Mouse (Mus musculus): ENCODE data around the gene Hspb6.
A peak's percentile ranks its signal among the peaks of the same experiment; 100 is the strongest.

The Hspb6 gene

DNA sequence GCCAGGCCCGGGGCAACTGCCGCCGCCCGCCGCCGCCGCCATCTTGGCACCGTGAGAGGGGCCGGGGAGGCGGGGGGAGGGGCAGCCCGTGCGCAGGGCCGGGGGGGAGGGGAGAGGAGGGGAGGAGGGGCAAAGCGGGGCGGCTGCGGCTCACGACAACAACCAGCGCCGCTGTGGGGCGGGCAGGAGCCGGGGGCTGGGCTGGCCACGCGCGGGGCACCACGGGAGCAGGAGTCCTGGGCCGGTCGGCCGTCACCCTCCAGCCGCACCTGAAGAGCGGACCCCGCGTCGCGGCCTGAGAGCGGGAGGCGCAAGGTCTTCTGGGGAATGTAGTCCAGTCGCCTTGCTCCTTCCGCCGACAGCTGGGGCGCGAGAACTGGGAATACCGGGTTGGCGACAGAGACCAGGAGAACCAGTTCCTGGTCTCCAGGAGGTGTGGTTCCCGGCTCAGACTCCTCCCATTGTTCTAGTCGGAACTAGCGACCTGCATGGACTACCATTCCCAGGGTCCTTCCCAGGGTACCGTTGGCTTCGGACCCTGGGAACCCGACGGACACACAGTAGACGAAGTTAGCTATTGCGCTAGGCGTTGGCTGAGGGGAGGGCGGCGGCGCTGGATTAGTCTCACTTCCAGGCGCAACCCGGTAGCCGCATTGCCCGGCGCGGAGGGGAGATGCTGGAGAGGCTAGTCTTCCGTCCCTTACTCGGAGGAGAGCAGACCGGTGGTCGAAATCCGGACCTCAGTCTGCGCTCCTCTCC is 36.9 kb downstream of the Hspb6 start, which contains the start of gene Kmt2b:
Gene Kmt2b, minus strand, starts transcription at position 51 of the 759 bp plus-strand sequence.
- DNase-seq, result peak; percentile 99

GRCm38 (mm10) chr7:30589435-30590301 is 37.7 kb downstream of the Hspb6 start:
- DNase-seq, result peak; percentile 92

- DNase-seq, result no peak
These were observed 39.1 kb downstream of the Hspb6 start for GRCm38 (mm10) chr7:30590927-30591604.

DNA sequence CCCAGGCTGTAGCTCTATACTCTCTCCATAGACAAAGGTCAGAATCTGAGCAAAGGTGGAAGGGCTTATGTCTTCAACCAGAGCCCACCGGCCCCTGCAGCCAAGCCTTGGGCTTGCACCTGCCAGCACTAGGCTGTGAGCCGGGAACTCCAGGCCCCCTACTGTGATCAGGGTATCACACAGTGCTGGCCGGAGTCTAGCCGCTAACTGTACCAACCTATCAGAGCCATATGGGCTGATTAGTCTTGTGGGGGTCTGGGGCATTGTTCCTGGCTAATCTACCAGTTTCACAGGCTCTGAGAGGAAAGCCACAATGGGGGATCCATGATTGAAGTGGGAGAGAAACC is 39.6 kb downstream of the Hspb6 start:
- no peak for DNase-seq

GRCm38 (mm10) chr7:30592772-30593423 is 40.9 kb downstream of the Hspb6 start:
- no peak for DNase-seq

DNA sequence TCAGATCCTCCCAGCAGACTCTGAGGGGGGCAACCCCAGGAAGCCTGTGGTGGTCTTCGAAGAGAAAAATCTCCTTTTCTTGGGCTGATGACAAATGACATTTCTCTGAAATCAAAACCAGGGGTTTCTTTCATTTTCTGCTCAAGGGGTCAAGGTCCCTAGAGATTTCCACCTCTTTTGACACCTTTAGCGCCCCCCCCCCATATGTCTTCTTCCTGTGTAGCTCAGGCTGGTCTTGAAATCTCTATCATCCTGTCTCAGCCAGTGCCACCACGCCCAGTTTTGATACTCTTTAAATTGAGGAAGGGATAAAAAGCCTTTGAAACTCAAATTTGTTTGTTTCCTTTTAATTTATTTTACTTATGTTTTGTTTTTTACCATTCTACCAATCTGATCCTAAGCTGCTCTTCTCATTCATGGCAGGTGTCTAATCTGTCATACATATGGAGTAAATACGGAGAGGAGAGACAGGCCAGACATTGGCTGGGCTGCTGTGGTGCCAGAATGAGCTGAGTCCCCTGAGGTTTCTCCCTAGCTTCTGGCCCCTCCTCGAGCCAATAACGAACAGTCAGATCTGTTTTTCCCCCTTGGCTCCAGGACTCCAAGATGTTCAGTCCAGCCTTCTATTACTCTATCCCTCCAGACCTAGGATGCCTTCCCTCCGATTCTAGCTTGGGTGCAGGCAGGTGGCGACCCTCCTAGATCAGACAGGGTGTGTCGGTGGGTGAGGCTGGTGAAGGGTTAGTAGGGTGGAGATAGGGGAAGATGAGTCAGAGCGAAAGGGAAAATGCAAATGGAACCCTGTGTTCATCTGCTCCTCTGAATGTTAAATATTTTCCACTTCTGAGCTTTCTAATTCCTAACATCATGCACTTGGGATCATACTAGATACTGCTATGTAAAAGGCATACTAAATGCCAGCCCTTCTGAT is 41.9 kb downstream of the Hspb6 start:
- no peak for DNase-seq

GRCm38 (mm10) chr7:30594510-30595024 is 42.6 kb downstream of the Hspb6 start:
- no peak for DNase-seq

- no peak for DNase-seq
These were observed 44.1 kb downstream of the Hspb6 start for GRCm38 (mm10) chr7:30596093-30596492.

- DNase-seq, result no peak
These were observed 44.8 kb downstream of the Hspb6 start for GRCm38 (mm10) chr7:30596811-30597210.

- DNase-seq, result no peak
These were observed 46.8 kb downstream of the Hspb6 start, which contains the start of gene Zbtb32 for GRCm38 (mm10) chr7:30598786-30599185. Zbtb32 (minus strand) TSS chr7:30598909.

- peak; percentile 89 for DNase-seq
These were observed 48.0 kb downstream of the Hspb6 start for GRCm38 (mm10) chr7:30599933-30600353.

- DNase-seq, result no peak
These were observed 48.7 kb downstream of the Hspb6 start for GRCm38 (mm10) chr7:30600651-30601050.

- no peak for DNase-seq
These were observed 50.6 kb downstream of the Hspb6 start for GRCm38 (mm10) chr7:30602583-30602982.

GRCm38 (mm10) chr7:30604424-30604823 is 52.4 kb downstream of the Hspb6 start:
- no peak for DNase-seq

DNA sequence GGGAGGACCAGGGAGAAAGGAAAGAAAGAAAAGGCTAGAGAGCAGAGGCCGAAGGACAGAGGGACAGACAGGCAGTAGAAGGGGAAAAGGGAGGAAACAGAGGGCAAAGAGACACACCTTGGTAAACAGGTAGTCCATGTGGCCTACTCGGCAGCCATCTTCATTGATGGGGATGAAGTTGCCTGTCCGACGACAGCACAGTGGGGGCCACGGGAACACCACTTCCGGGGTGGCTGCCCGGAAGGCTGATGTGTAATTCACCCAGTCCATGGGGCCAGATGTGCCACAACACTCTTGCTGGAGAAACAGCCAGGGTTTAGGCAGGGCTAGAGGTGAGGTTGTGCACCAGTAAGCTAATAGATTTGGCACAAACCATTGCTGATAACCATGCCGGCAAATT is 53.0 kb downstream of the Hspb6 start:
- DNase-seq, result no peak
